Mouse (Mus musculus): Measurements from ENCODE around the gene Nenf. TPM values are rescaled to one million over a fixed set of nuclear protein-coding genes. Genes with fewer than 3 reads are reported as not detected.
A peak's percentile ranks its signal among the peaks of the same experiment; 100 is the strongest.

Gene Nenf
- polyA plus RNA-seq, 1 experiment from 2014 or later, result 145 TPM

GRCm38 (mm10) chr1:191324733-191325590 lies 7.0 kb upstream of the Nenf start:
- TF ChIP-seq CTCF (IDR thresholded peaks at IDR 0.05), result no peak
- CTCF ChIA-PET, result interaction anchor here (1.0 to 2.3 kb wide), 5 partner anchors 8 to 250 kb away, joined by 3 to 6 read pairs (median 4); partner anchors contain the start of genes Dtl and Ints7
- ATAC-seq, result no peak
- POLR2A ChIA-PET, result no interaction called here
- no peaks in the 10 kb centered on the region for H3K27me3 ChIP-seq
- in situ Hi-C loops (cut with MboI; ENCODE audit: low pct_unique_long_range_greater_than_20kb), result no loop called here
- no peak for DNase-seq (ENCODE audit: low read depth, low spot score)

- ChIA-PET POLR2A (no interaction called here), CTCF (no interaction called here)
- TF ChIP-seq CTCF (IDR thresholded peaks at IDR 0.05), result no peak
- DNase-seq (ENCODE audit: low read depth, low spot score) (no peak), ATAC-seq (no peak)
- in situ Hi-C loops (cut with MboI; ENCODE audit: low pct_unique_long_range_greater_than_20kb), result no loop called here
- H3K27me3 ChIP-seq, result no peaks in the 10 kb centered on the region
Measured at GRCm38 (mm10) chr1:191323381-191323780, 5.4 kb upstream of the Nenf start.

GRCm38 (mm10) chr1:191318686-191319085 lies 692 bp upstream of the Nenf start:
- H3K27me3 ChIP-seq, result no peaks in the 10 kb centered on the region
- no peak for DNase-seq (ENCODE audit: low read depth, low spot score)
- no peak for ATAC-seq
- in situ Hi-C loops (cut with MboI; ENCODE audit: low pct_unique_long_range_greater_than_20kb), result no loop called here
- ChIA-PET CTCF (no interaction called here), POLR2A (no interaction called here)
- TF ChIP-seq CTCF (IDR thresholded peaks at IDR 0.05), result no peak

- no peak for TF ChIP-seq CTCF (IDR thresholded peaks at IDR 0.05)
- no peak for DNase-seq (ENCODE audit: low read depth, low spot score)
- ATAC-seq, result no peak
- no peaks in the 10 kb centered on the region for H3K27me3 ChIP-seq
- ChIA-PET CTCF (interaction anchor here (0.9 to 1.4 kb wide), 5 partner anchors 9 to 260 kb away, joined by 3 to 5 read pairs (median 3); partner anchors contain the start of gene Tmem206), POLR2A (interaction anchor here (0.6 to 1.0 kb wide), 2 partner anchors 17 to 242 kb away, joined by 3 to 4 read pairs; no protein-coding TSS in a partner anchor)
- in situ Hi-C loops (cut with MboI; ENCODE audit: low pct_unique_long_range_greater_than_20kb), result no loop called here
Measured at GRCm38 (mm10) chr1:191316818-191317217, 1.2 kb downstream of the Nenf start.

- CTCF ChIA-PET, result interaction anchor here (0.6 to 2.6 kb wide), 3 partner anchors 14 to 249 kb away, joined by 3 to 7 read pairs (median 3); no protein-coding TSS in a partner anchor
- ATAC-seq, result no peak
- POLR2A ChIA-PET, result no interaction called here
- DNase-seq (ENCODE audit: low read depth, low spot score), result no peak
- H3K27me3 ChIP-seq, result no peaks in the 10 kb centered on the region
- TF ChIP-seq CTCF (IDR thresholded peaks at IDR 0.05), result no peak
- in situ Hi-C loops (cut with MboI; ENCODE audit: low pct_unique_long_range_greater_than_20kb), result no loop called here
Measured at GRCm38 (mm10) chr1:191313926-191314325, 4.1 kb downstream of the Nenf start.

- in situ Hi-C loops (cut with MboI; ENCODE audit: low pct_unique_long_range_greater_than_20kb), result no loop called here
- ChIA-PET POLR2A (interaction anchor here (1.6 kb wide), 1 partner anchor 13 kb away, joined by 4 read pairs; no protein-coding TSS in a partner anchor), CTCF (interaction anchor here (0.7 to 2.6 kb wide), 9 partner anchors 12 to 505 kb away, joined by 3 to 7 read pairs (median 4); no protein-coding TSS in a partner anchor)
- H3K27me3 ChIP-seq, result no peaks in the 10 kb centered on the region
- DNase-seq (ENCODE audit: low read depth, low spot score) (no peak), ATAC-seq (no peak)
- TF ChIP-seq CTCF (IDR thresholded peaks at IDR 0.05), result no peak
Measured at GRCm38 (mm10) chr1:191313158-191313557, 4.8 kb downstream of the Nenf start.

- ATAC-seq (peak; percentile 94), DNase-seq (ENCODE audit: low read depth, low spot score) (no peak)
- POLR2A ChIA-PET, result interaction anchor here (0.5 to 1.6 kb wide), 5 partner anchors 14 to 495 kb away, joined by 3 to 5 read pairs (median 4); no protein-coding TSS in a partner anchor
- H3K27me3 ChIP-seq, result no peaks in the 10 kb centered on the region
- CTCF ChIA-PET, result interaction anchor here (0.7 to 2.6 kb wide), 18 partner anchors 8 to 505 kb away, joined by 3 to 7 read pairs (median 4); no protein-coding TSS in a partner anchor
- TF ChIP-seq CTCF (IDR thresholded peaks at IDR 0.05), result no peak
- in situ Hi-C loops (cut with MboI; ENCODE audit: low pct_unique_long_range_greater_than_20kb), result no loop called here
Measured at GRCm38 (mm10) chr1:191312513-191312941, 5.5 kb downstream of the Nenf start.

- in situ Hi-C loops (cut with MboI; ENCODE audit: low pct_unique_long_range_greater_than_20kb), result no loop called here
- ChIA-PET POLR2A (interaction anchor here (1.6 kb wide), 1 partner anchor 15 kb away, joined by 4 read pairs; no protein-coding TSS in a partner anchor), CTCF (interaction anchor here (0.9 to 2.6 kb wide), 7 partner anchors 10 to 256 kb away, joined by 3 to 7 read pairs (median 5); no protein-coding TSS in a partner anchor)
- DNase-seq (ENCODE audit: low read depth, low spot score) (no peak), ATAC-seq (no peak)
- TF ChIP-seq CTCF (IDR thresholded peaks at IDR 0.05), result no peak
- no peaks in the 10 kb centered on the region for H3K27me3 ChIP-seq
Measured at GRCm38 (mm10) chr1:191311296-191311898, 6.6 kb downstream of the Nenf start.

- CTCF ChIA-PET, result interaction anchor here (0.8 to 1.6 kb wide), 4 partner anchors 8 to 260 kb away, joined by 3 to 4 read pairs (median 3); no protein-coding TSS in a partner anchor
- TF ChIP-seq CTCF (IDR thresholded peaks at IDR 0.05), result no peak
Measured at GRCm38 (mm10) chr1:191307766-191308455, 10.1 kb downstream of the Nenf start.

GRCm38 (mm10) chr1:191306316-191306715 lies 11.7 kb downstream of the Nenf start:
- no peak for DNase-seq (ENCODE audit: low read depth, low spot score)
- ChIA-PET CTCF (interaction anchor here (1.1 kb wide), 1 partner anchor 164 kb away, joined by 4 read pairs; no protein-coding TSS in a partner anchor), POLR2A (no interaction called here)
- in situ Hi-C loops (cut with MboI; ENCODE audit: low pct_unique_long_range_greater_than_20kb), result no loop called here
- no peak for TF ChIP-seq CTCF (IDR thresholded peaks at IDR 0.05)
- H3K27me3 ChIP-seq, result no peaks in the 10 kb centered on the region
- ATAC-seq, result no peak

More at GRCm38 (mm10) chr1:191307766-191308455, 10.1 kb downstream of the Nenf start:
- ATAC-seq, result no peak
- no peaks in the 10 kb centered on the region for H3K27me3 ChIP-seq
- DNase-seq (ENCODE audit: low read depth, low spot score), result no peak
- in situ Hi-C loops (cut with MboI; ENCODE audit: low pct_unique_long_range_greater_than_20kb), result no loop called here
- POLR2A ChIA-PET, result no interaction called here
